Mouse (Mus musculus): ENCODE data around the gene Ccin.

Ccin gene

GRCm38 (mm10) chr4:44016071-44016470 is 32.8 kb downstream of the Ccin start:
- DNase-seq: no peak

- no peak for DNase-seq
Observed at GRCm38 (mm10) chr4:44016791-44017190, 33.5 kb downstream of the Ccin start.

GRCm38 (mm10) chr4:44022323-44022722 is 39.0 kb downstream of the Ccin start:
- peak; percentile 32 for DNase-seq

- peak; percentile 30 for DNase-seq
Observed at GRCm38 (mm10) chr4:44022766-44023165, 39.5 kb downstream of the Ccin start.

- DNase-seq: no peak
Observed at GRCm38 (mm10) chr4:44023681-44024080, 40.4 kb downstream of the Ccin start.

- no peak for DNase-seq
Observed at GRCm38 (mm10) chr4:44024241-44024640, 41.0 kb downstream of the Ccin start.

- no peak for DNase-seq
Observed at GRCm38 (mm10) chr4:44025570-44025969, 42.3 kb downstream of the Ccin start.

GRCm38 (mm10) chr4:44028303-44029135 is 45.2 kb downstream of the Ccin start:
- no peak for DNase-seq

GRCm38 (mm10) chr4:44029661-44030066 is 46.4 kb downstream of the Ccin start:
- no peak for DNase-seq

GRCm38 (mm10) chr4:44031521-44031920 is 48.2 kb downstream of the Ccin start:
- DNase-seq: no peak

Measured in thymus, postnatal 4 days (tissue).